Mouse (Mus musculus): ENCODE data around the gene Saal1.

GRCm38 (mm10) chr7:46675061-46675460, 35.4 kb downstream of the Saal1 start:
- no peak for TF ChIP-seq CTCF (IDR thresholded peaks at IDR 0.05; ENCODE audit: extremely low read depth, insufficient read depth, low read length)
- no peak for TF ChIP-seq POLR2A (IDR thresholded peaks at IDR 0.05; ENCODE audit: extremely low read depth, insufficient read depth, low read length)

Measured in cortical plate, adult 2 months (tissue).